Mouse (Mus musculus) adrenal gland, adult 8-10 months (tissue): ENCODE measurements around the gene Magi3. TPM values are rescaled to one million over a fixed set of nuclear protein-coding genes. Genes with fewer than 3 reads are reported as not detected.

ENCODE experiments used
- DNase-seq: peaks from one replicate; pipeline ENCODE4 v3.0.0; 2022
- total RNA-seq, 4 experiments: library from RNA; stranded (reverse); gene quantifications; 2 replicates each; pipeline ENCODE4 v1.2.4; 2022

Magi3 gene
- 10 to 100 TPM; 19.4 to 31.5 (median 25.8) TPM for total RNA-seq

GRCm38 (mm10) chr3:104220295-104220965 is at the start of gene Magi3:
TSS of gene Magi3 (minus strand) at chr3:104220374.
- peak; percentile 98 for DNase-seq

- no peak for DNase-seq
Measured at GRCm38 (mm10) chr3:104264530-104265145, 44.5 kb upstream of the Magi3 start.

GRCm38 (mm10) chr3:104260221-104260620 is 40.0 kb upstream of the Magi3 start:
- DNase-seq, result no peak

- DNase-seq, result no peak
Measured at GRCm38 (mm10) chr3:104259168-104259567, 39.0 kb upstream of the Magi3 start.

GRCm38 (mm10) chr3:104257041-104257440 is 36.9 kb upstream of the Magi3 start:
- no peak for DNase-seq

- no peak for DNase-seq
Measured at GRCm38 (mm10) chr3:104253760-104254159, 33.6 kb upstream of the Magi3 start.

- no peak for DNase-seq
Measured at GRCm38 (mm10) chr3:104247850-104248249, 27.7 kb upstream of the Magi3 start.

GRCm38 (mm10) chr3:104247057-104247456 is 26.9 kb upstream of the Magi3 start:
- DNase-seq, result no peak

- no peak for DNase-seq
Measured at GRCm38 (mm10) chr3:104244373-104244772, 24.2 kb upstream of the Magi3 start.

GRCm38 (mm10) chr3:104243972-104244371 is 23.8 kb upstream of the Magi3 start:
- no peak for DNase-seq

- DNase-seq, result no peak
Measured at GRCm38 (mm10) chr3:104239785-104240184, 19.6 kb upstream of the Magi3 start.

GRCm38 (mm10) chr3:104239376-104239775 is 19.2 kb upstream of the Magi3 start:
- DNase-seq, result no peak

GRCm38 (mm10) chr3:104237846-104238440 is 17.8 kb upstream of the Magi3 start:
- DNase-seq, result no peak

GRCm38 (mm10) chr3:104236029-104236428 is 15.9 kb upstream of the Magi3 start:
- no peak for DNase-seq

- DNase-seq, result no peak
Measured at GRCm38 (mm10) chr3:104235099-104235498, 14.9 kb upstream of the Magi3 start.

GRCm38 (mm10) chr3:104233366-104234312 is 13.5 kb upstream of the Magi3 start:
- DNase-seq, result no peak

- no peak for DNase-seq
Measured at GRCm38 (mm10) chr3:104227438-104228111, 7.4 kb upstream of the Magi3 start.

- no peak for DNase-seq
Measured at GRCm38 (mm10) chr3:104226731-104227130, 6.6 kb upstream of the Magi3 start.

GRCm38 (mm10) chr3:104221156-104221555 is 982 bp upstream of the Magi3 start:
- peak; percentile 25 for DNase-seq

GRCm38 (mm10) chr3:104219531-104220294 is 461 bp downstream of the Magi3 start:
- DNase-seq, result peak; percentile 55

GRCm38 (mm10) chr3:104218926-104219325 is 1.2 kb downstream of the Magi3 start:
- peak; percentile 28 for DNase-seq
